Mouse (Mus musculus) MEL-GATA-1-ER (cell line): ENCODE measurements at regions not wholly inside any gene's neighbourhood (a gene's known extent, or its start where the extent isn't known, plus 50 kb on each side); places are given as distances from the start of the nearest gene placed in this dataset.

Source experiments
- DNase-seq: peaks from one replicate; pipeline ENCODE4 v3.0.0-alpha.2; 2012; ENCODE audit warnings: low read depth; ENCODE audit errors: extremely low read depth

DNA sequence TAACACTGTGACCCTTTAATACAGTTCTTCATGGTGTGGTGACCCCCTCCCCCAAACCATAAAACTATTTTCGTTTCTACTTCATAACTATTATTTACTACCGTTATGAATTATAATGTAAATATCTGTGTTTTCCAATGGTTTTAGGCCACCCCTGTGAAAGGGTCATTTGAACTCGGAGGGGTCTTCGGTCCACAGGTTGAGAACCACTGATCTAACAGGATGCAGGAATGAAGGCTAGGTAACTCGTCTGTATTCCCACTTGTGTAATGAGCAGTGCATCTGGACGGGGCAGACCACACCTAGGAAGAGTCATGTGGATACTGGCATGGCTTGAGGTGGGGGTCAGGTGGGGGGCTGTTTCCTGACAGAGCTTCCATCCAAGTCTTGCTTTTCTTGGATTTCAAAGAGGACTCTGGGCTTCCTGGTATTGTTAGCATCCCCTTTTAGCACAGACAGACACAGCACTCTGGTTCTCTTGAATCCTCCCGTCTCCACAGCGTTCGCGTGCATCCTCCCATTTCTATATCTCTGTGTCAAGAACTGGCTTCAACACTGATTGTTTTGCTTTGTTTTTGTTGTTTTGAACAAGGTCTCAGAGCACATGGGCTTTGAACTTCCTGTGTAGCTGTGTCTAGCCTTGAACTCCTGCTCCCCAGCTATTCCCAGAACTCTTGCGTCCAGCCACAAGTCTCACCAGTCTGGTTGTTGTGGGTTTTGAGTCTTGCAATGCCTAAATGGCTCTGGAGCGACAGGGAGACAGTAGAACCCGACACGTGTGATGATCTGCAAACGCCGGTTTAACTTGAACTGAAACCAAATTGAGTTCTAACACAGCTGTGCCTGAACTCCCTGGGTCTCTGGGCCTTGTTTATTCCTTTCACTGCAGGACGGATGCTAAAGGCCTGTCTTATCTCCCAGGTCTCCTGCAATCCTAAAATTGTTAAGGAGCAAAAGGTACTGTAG, 75.4 kb upstream of the Ralgps2 start:
- no peak for DNase-seq

DNA sequence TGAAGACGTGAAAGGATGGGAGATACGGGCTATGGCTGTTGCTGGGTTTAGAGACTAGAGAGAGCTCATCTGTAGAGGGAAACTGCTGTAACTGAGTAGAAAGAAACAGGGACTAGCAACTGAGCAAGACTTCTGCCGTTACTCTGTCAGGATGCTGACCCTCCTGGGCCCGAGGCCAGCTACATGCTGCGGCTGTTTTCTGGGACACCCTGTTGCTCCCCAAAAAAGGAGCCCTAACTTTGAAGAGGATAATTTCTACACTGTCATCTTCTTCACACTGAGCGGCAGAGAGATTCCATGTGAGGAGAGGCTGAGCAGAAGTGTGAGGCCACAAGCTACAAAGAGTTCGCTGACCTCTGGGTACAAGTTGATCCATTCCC, 74.2 kb upstream of the Ralgps2 start:
- DNase-seq: no peak

GRCm38 (mm10) chr1:157012950-157013668, 73.7 kb upstream of the Ralgps2 start:
- DNase-seq: no peak

DNA sequence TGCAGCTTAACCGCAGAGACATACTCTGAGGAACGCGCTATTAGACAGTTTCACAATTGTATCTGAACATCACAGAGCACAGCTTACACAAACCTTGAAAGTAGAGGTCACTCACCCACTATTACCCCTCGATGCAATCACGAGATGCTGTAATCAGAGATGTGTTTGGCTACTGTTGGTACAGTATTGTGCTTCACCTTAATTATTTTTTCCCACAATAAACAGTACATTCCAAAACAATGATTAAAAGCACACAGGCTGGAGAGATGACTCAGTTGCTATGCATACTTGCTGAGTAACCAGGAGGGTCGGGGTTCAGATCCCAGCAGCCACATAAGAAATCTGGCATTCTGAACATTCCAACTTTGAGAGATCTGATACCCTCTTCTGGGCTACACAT, 71.8 kb upstream of the Ralgps2 start:
- no peak for DNase-seq

DNA sequence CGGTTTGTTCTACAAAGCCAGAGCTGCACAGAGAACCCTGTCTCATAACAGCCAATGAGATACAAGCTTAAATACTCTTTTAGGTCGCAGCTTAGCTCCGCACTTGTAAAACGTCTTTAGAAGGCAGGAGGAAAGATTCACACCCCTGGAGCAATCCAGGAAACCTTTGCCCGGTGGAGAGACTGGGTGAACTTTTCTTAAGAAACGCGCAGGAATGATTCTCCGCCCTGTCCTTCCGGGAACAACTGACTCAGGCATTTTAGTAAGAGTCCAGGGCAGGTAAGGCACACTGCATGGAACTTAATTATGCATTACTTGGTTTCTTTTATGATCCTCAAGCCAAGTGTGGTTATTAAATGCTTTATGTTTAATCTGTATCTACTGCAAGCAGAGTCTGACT, 70.0 kb upstream of the Ralgps2 start:
- DNase-seq: no peak

- DNase-seq: no peak
Measured at GRCm38 (mm10) chr1:157007891-157008730, 68.7 kb upstream of the Ralgps2 start.

GRCm38 (mm10) chr1:157004312-157005074, 65.1 kb upstream of the Ralgps2 start:
- no peak for DNase-seq

DNA sequence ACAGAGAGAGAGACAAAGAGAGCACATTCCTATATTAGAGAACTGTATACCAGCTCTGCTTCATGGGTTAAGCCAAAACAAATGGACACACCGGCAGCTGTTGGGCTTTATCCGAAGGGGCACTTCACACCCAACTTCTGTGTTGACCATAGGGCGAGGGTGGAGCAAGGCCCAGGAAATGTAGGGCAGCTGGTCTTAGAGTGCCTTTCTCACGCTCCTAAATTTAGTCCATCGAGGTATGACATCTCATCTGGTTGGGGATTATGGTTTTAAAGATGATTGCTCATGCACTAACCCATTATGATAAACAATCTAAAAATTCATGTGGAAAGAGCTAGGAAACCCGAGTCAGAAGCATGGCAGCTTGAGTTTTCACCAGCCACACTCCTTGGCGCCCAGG, 63.6 kb upstream of the Ralgps2 start:
- DNase-seq: no peak

- no peak for DNase-seq
Measured at GRCm38 (mm10) chr1:157002258-157002657, 62.8 kb upstream of the Ralgps2 start.

- peak; percentile 36 for DNase-seq
Measured at GRCm38 (mm10) chr1:157001008-157001660, 61.7 kb upstream of the Ralgps2 start.

GRCm38 (mm10) chr1:156999947-157000346, 60.5 kb upstream of the Ralgps2 start:
- DNase-seq: no peak

GRCm38 (mm10) chr1:156999272-156999671, 59.8 kb upstream of the Ralgps2 start:
- no peak for DNase-seq

GRCm38 (mm10) chr1:156997476-156998305, 58.3 kb upstream of the Ralgps2 start:
- no peak for DNase-seq

- DNase-seq: no peak
Measured at GRCm38 (mm10) chr1:156997033-156997432, 57.6 kb upstream of the Ralgps2 start.

DNA sequence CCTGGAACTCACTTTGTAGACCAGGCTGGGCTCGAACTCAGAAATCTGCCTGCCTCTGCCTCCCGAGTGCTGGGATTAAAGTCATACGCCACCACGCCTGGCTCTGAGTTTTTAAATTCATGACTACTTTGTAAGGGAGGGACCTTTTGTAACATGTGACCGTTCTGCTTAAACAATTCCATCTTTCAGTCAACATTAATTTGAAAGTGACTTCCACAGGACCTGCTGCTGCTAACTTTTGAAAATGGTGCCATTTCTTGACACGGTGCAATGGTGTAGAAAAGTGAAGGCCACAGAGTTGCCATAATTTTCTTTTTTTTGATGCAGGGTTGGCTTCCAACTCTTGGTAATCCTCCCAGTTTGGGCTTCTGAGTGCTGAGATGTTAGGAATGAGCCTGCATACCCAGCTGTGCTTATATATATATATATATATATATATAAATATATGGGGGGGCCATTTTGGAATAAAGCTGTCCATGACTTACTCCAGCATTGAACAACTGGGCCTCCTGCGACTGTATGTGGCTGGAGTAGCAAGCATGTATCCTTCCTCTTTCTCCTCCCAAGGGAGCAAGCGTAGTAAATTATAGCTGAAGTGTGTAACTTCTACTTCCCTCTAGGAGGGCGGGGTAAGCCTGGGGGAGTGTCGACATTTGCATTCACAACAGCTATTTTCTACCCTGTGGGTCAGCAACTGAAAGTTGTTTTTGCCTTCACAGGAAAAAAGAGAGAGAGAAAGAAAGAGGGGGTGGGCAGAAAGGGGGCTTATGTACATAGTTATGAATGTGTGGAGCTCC, 56.9 kb upstream of the Ralgps2 start:
- DNase-seq: peak; percentile 62

- DNase-seq: no peak
Measured at GRCm38 (mm10) chr1:156995180-156995951, 55.9 kb upstream of the Ralgps2 start.

GRCm38 (mm10) chr1:156994644-156995016, 55.2 kb upstream of the Ralgps2 start:
- no peak for DNase-seq
